Mouse (Mus musculus) inflammation-experienced regulatory T-cells, adult 6 months (primary cell): ENCODE data around the gene Golgb1. TPM values are rescaled to one million over a fixed set of nuclear protein-coding genes. Genes with fewer than 3 reads are reported as not detected.

Experiments used
- ATAC-seq: one replicate; pipeline ENCODE4 v1.8.0; 2017
- polyA plus RNA-seq, 3 experiments: library from polyadenylated mRNA; unstranded; fragments of 100-300 nt; shearing (Covaris generic); gene quantifications; one replicate each; pipeline ENCODE4 v1.2.1; 2017

The Golgb1 gene
- polyA plus RNA-seq, 3 experiments from 2014 or later = 33.8 to 41.7 (median 37.1) TPM

GRCm38 (mm10) chr16:36946459-36947159 is 71.7 kb downstream of the Golgb1 start:
- no peak for ATAC-seq

DNA sequence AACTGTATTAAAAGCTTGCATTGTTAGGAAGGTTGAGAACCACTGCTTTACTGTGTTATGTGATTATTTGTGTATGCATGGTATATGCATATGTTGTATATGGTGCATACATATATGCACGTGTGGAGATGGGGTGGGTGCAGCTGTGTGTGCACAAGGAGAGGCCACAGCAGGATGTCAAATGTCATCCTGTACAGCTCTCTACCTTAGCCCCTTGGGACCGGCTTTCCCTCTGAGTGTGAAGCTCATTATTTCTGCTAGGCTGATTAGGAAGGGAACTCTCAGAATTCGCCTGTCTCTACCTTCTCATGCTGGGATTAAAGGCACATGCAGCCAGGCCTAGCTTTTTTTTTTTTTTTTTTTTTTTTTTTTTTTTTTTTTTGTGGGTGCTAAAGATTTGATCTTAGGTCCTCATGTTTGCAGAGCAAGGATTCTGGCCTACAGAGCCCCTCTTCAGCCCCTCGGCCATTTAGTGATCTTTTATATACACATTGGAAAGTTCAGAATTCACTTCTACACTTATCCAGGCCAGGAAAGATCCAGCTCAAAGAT is 72.8 kb downstream of the Golgb1 start:
- ATAC-seq = no peak

- no peak for ATAC-seq
Measured at GRCm38 (mm10) chr16:36949614-36950336, 74.8 kb downstream of the Golgb1 start.

GRCm38 (mm10) chr16:36951029-36951428 is 76.1 kb downstream of the Golgb1 start:
- no peak for ATAC-seq

- ATAC-seq = no peak
Measured at GRCm38 (mm10) chr16:36955106-36955505, 80.2 kb downstream of the Golgb1 start.

GRCm38 (mm10) chr16:36963415-36963814 is 88.5 kb downstream of the Golgb1 start:
- no peak for ATAC-seq

DNA sequence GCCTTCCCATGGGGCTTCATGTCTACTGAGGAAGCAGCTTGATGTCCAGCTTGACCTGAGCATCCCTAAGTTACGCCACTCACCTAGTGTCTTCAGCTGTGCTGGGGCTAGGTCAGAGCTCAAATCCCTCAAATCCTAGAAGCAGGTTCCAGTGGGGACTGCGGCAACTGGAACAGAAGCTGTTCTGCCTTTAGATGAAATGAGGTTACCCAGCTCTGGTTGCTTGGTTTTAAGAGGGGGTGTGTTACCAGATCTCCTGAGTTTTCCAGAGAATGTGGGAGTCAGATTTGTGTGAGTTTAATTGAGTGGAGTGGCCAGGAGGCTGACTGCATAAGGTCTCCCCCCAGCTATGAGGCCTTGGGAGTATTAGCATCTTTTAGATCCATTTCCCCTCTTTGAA is 104.2 kb downstream of the Golgb1 start:
- no peak for ATAC-seq

Other genes with a start within 250 kb of the Golgb1 start
- 10 to 100 TPM; 31.6 to 68.0 (median 48.2) TPM for gene Cd86, start 209.1 kb upstream of the Golgb1 start, polyA plus RNA-seq
- gene Ildr1, start 181.2 kb upstream of the Golgb1 start, polyA plus RNA-seq = 10 to 100 TPM in 1 of 3 experiments, 1 to 10 TPM in 2; 6.9 to 18.3 (median 8.2) TPM
- gene Slc15a2, start 90.2 kb upstream of the Golgb1 start, polyA plus RNA-seq = 10 to 100 TPM; 22.2 to 79.8 (median 44.2) TPM
- gene Iqcb1, start 46.8 kb upstream of the Golgb1 start, polyA plus RNA-seq = 10 to 100 TPM in 2 of 3 experiments, 1 to 10 TPM in 1; 6.7 to 25.0 (median 19.2) TPM
- gene Eaf2, start 137 bp upstream of the Golgb1 start, polyA plus RNA-seq = 1 to 10 TPM in 1 of 3 experiments, under 1 TPM in 2; 0.36 to 2.0 (median 0.63) TPM
- gene Hcls1, start 59.8 kb downstream of the Golgb1 start, polyA plus RNA-seq = 100 to 1,000 TPM; 180 to 219 (median 188) TPM
- gene Fbxo40, start 115.3 kb downstream of the Golgb1 start, polyA plus RNA-seq = under 1 TPM; 0.40 to 0.55 (median 0.45) TPM
- gene Polq, start 136.6 kb downstream of the Golgb1 start, polyA plus RNA-seq = 1 to 10 TPM; 2.6 to 6.8 (median 3.4) TPM